Mouse (Mus musculus) common myeloid progenitor, adult 5-6 weeks (primary cell): ENCODE measurements at regions not wholly inside any gene's neighbourhood (a gene's known extent, or its start where the extent isn't known, plus 50 kb on each side); places are given as distances from the start of the nearest gene placed in this dataset.

Experiments used
- ATAC-seq: replicated peaks from 2 replicates; pipeline ENCODE4 v1.8.0; 2016; ENCODE audit warnings: low read depth, mild to moderate bottlenecking, moderate TSS enrichment, inconsistent platforms; ENCODE audit not compliant: poor library complexity, severe bottlenecking

DNA sequence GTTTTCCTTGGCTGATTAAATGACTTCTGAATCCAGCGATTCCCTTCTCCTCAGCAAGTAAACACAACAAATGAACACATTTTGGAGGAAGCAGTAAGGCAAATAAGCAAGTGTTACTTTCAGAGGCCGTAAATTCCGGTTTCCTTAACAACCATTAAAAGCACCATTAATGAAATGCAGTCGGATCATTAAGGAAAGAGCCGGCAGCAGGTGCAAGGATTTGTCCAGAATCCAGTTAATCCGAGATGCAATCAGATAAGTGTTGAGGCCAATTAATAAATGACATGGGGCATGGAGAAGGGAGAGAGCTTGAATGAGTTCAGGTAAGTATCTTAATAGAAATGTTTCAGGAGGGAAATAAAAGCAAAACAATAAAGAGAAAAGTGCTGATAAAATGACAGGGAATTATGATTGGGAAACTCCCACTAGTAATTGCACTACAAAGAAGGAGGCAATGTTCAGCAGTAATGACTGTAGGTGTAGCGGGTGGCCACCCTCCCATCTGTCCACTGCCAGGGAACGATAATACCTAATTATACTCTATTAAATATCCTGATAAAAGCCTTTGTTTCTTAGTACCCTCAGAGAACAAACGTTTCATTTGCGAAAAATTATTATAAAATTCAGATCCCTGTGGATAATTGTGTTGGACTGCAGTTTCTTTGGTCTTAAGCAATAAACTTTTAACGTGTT, 194.9 kb downstream of the Kcnj2 start:
- ATAC-seq, result no peak

GRCm38 (mm10) chr11:111273651-111274050, 207.7 kb downstream of the Kcnj2 start:
- ATAC-seq, result no peak

GRCm38 (mm10) chr11:111280769-111281168, 214.8 kb downstream of the Kcnj2 start:
- ATAC-seq, result no peak

GRCm38 (mm10) chr11:111281237-111282160, 215.5 kb downstream of the Kcnj2 start:
- ATAC-seq, result no peak

- ATAC-seq, result no peak
Measured at GRCm38 (mm10) chr11:111282283-111282682, 216.3 kb downstream of the Kcnj2 start.

DNA sequence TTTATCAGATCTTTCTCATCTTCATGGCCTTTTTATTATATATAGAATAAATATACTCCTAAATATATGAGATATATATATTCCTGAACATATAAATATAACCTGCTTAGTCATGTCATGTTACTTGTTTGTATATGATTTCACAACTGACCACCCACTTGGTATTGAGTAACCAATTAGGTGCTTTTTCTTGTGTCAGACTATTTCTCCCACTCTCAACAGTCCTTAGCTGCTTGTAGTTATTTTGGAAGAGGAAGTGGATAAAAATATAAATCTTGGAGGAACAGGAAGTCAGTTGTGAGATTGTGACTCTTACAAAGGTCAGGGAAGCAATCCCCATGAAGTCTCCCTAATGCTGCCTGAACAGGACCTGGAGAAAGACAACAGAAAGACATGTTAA, 224.6 kb downstream of the Kcnj2 start:
- peak; percentile 73 for ATAC-seq

DNA sequence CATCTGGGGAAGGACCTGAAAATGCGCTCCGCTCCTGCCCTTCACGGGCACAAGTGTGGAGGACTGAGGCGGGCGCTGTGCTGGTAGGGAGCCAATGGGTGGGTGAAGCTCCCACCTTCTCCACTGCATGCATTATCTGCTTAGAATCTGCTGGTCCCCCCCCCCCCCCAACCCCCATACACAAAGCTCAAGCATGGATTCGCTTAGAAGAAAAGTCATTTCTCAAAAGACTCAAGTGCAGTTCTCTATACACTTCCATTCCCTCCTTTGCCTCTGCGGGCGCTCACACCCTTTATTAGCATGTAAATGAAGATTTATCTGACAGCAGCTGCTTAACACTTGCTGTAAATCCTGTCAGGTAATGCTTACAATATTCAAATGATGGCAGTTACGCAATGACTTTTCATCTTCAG, 230.4 kb downstream of the Kcnj2 start:
- no peak for ATAC-seq

DNA sequence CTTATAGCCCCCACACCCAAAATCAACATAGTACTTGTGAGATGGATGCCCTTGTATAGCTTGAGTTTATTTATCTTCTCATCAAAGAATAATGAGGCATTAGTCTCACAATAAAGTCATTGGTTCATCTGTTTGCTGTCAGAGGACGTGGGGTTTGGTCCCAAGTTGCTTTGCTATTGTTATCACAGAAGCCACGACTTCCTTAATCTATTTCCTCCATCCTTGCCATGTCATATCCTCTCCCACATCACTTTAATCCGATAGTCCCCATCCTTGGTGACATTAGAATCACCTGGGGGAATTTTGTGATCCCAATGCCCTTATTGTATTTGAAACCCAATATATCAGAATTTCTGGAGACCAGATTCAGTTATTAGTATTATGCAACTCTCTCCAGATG, 246.8 kb downstream of the Kcnj2 start:
- 0 out of 2 replicates have a peak, but pooled peaks have one; percentile 45 for ATAC-seq

- no peak for ATAC-seq
Measured at GRCm38 (mm10) chr11:111313566-111313965, 247.6 kb downstream of the Kcnj2 start.

- no peak for ATAC-seq
Measured at GRCm38 (mm10) chr11:111321576-111321975, 255.6 kb downstream of the Kcnj2 start.

GRCm38 (mm10) chr11:111324453-111325010, 258.6 kb downstream of the Kcnj2 start:
- no peak for ATAC-seq

DNA sequence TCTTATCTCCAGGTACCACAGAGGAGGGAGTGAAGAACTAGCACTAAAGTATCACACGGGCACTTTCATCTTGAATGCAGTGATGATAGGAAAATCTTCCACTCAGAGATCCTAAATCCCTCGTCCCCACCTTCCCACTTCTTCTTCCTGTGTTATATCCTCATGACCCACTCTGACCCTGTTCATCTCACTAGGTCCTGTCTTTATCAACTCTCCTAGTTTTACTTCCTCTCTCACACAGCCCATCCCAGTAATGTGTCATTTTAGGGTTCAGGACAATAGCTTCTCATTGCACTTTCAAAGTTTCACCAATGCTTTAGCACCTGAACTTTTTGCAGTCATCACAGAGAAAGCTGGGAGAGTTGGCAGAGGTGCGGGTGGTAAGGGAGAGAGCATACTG, 261.0 kb downstream of the Kcnj2 start:
- peak; percentile 56; the same call in 1 of the 2 replicates for ATAC-seq

- no peak for ATAC-seq
Measured at GRCm38 (mm10) chr11:111328258-111328657, 262.3 kb downstream of the Kcnj2 start.

- no peak for ATAC-seq
Measured at GRCm38 (mm10) chr11:111331592-111331991, 265.6 kb downstream of the Kcnj2 start.

- no peak for ATAC-seq
Measured at GRCm38 (mm10) chr11:111333021-111333420, 267.1 kb downstream of the Kcnj2 start.

DNA sequence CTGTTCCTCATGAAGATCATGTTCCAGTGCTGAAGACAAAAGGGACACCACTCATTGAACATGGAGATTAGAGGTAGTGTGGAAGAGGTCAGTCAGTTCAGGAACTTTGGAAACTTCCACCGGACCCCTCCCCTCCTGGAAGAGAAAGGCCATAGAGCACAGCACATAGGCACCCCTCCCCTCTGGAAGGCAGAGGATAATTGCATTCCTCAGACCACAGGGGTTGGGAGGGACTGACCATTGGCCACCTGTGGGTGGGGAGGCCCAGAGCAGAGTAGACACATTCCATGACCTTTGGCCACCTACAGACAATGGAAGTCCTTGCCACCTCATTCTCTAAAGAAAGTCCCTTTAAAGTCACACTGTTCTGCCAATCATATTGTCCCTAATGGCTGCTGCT, 281.6 kb downstream of the Kcnj2 start:
- ATAC-seq, result no peak

DNA sequence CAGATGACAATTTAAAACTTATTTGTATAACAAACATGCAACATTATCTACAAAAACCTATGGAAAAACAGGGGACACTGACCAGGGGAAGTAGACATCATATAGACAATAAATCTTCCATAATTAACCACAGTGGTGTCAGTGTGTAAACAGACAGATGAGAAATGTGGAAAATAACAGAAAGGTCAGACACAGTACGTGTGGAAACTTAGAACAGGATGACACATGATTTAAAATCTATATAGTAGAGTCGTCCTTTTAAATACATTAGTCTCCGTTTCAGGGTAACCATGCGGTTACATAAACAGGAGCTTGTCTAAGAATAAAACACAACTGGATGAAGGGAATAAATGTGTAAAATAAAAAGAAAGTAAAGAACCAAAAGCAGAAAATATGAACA, 284.1 kb downstream of the Kcnj2 start:
- ATAC-seq, result no peak

DNA sequence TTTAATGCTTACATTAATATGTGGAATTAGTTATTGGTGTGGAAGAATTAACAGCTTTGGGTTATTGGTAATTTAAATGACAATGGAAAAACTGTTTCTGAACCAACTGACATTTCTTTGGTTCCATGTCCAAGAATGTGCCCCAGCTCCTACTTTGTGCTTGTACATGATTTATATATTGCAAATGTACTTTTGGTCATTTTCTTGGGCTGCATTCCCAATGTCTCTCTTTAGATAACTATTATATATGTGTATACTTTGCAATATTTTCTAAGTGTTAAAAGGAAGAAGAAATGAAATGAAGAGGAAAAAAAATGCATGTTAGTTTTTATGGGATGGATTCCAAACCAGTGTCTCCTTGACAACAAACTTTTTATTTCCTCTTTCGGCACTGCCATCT, 297.4 kb downstream of the Kcnj2 start:
- ATAC-seq, result no peak

DNA sequence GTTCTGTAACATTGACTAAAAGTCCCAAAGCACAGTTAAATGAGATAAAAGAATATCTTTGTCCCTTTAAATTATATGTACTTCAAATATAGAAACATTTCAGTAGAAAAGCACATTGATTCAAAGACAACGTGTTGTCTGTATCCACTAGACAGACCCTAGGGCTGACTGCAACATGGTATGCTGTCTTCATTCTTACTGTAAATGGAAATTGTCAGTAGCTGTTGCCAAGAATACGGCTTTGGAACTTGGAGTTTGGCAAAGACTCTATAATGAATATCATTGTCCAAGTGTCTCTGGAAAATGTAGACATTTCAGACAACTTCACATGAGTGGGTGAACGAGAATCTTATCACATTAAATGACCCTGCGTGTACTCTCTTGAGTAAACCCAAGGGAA, 311.2 kb downstream of the Kcnj2 start:
- ATAC-seq, result no peak

GRCm38 (mm10) chr11:111379842-111380241, 313.9 kb downstream of the Kcnj2 start:
- peak; percentile 62 for ATAC-seq

- ATAC-seq, result no peak
Measured at GRCm38 (mm10) chr11:111398706-111399105, 332.7 kb downstream of the Kcnj2 start.
